7 mouse cellular contexts compared by ENCODE assay signal in genomic region chr3:84039646-84040475, GRCm38 (mm10). TPM values are rescaled to one million over a fixed set of nuclear protein-coding genes. Genes with fewer than 3 reads are reported as not detected.
DNase-seq lines count a peak whose midpoint lies in the region; ATAC-seq and TF ChIP-seq lines count a peak whose summit lies in the region.

TSS of gene Tmem131l (minus strand) at chr3:84040175.

- TF ChIP-seq CTCF in cortical plate, adult 2 months (IDR thresholded peaks at IDR 0.05; ENCODE audit: extremely low read depth, insufficient read depth, low read length) = no peak

- DNase-seq in adrenal gland, adult (ENCODE audit: inconsistent age in 2 of 2, low spot score in 1 of 2) = peak; percentile 85 to 91
- peak; percentile 87 for DNase-seq in gastrocnemius, postnatal 10 days
- DNase-seq in induced T-regulatory cell, adult 2 months (ENCODE audit: low read depth) = peak; percentile 89
- DNase-seq in left cerebral cortex, postnatal 10 days (ENCODE audit: extremely low spot score in 1 of 2, low spot score in 2 of 2) = peak; percentile 59 to 90
- DNase-seq in right cerebral cortex, postnatal 14 days = peak; percentile 84

- ATAC-seq in megakaryocyte progenitor cell, adult 5-6 weeks (replicated peaks; ENCODE audit: poor library complexity) = peak; percentile 57

- peak within 1 kb of the TSS; percentile 75 for H3K4me3 ChIP-seq in cortical plate, adult 2 months (ENCODE audit: insufficient read depth, low read length)

- intact Hi-C loops in left cerebral cortex, postnatal 10 days (cut with DNase I) = loop anchor here (5.0 to 10.0 kb wide), 3 partner anchors 82 to 115 kb away; partner anchors contain the start of gene Mnd1

- peak within 1 kb of the TSS; percentile 88 for H3K27ac ChIP-seq in cortical plate, adult 2 months (ENCODE audit: insufficient read depth, low read length)

- no peaks in the 10 kb centered on the region; the same call in 1 of the 2 replicates for H3K4me1 ChIP-seq in cortical plate, adult 2 months (ENCODE audit: control insufficient read depth, insufficient read depth, low read length)

- no peak for TF ChIP-seq POLR2A in cortical plate, adult 2 months (IDR thresholded peaks at IDR 0.05; ENCODE audit: extremely low read depth, insufficient read depth, low read length)

RNA-seq across cellular contexts. Expression of gene Tmem131l, which starts in this region (rescaled TPM):
- 16.3 and 18.7 TPM in 2 replicates for polyA plus RNA-seq in cortical plate, adult 2 months (2012; rRNA removed)
- 10 to 100 TPM; 26.6 to 41.5 TPM for total RNA-seq in gastrocnemius, postnatal 10 days (2021)
- total RNA-seq in left cerebral cortex, postnatal 10 days (2021) = 10 to 100 TPM; 34.6 to 40.3 TPM
- 61.4 and 62.0 TPM in 2 replicates for total RNA-seq in megakaryocyte progenitor cell, adult 5-6 weeks (2015)
- total RNA-seq in megakaryocyte progenitor cell, adult 5-6 weeks (2017) = 28.3 and 34.7 TPM in 2 replicates

Comparison
In these comparisons a context has a peak if more than half of its experiments do, and no peak if none do; other contexts are left out.
1. Peak in every context shown above with its lines: DNase-seq, ATAC-seq, H3K4me3 ChIP-seq and H3K27ac ChIP-seq.